In genomic region chr17:28506895-28507294, GRCm38 (mm10) we compare ENCODE assay signal across 14 mouse cellular contexts. TPM values are rescaled to one million over a fixed set of nuclear protein-coding genes. Genes with fewer than 3 reads are reported as not detected.
A peak's percentile ranks its signal among the peaks of the same experiment; 100 is the strongest.
DNase-seq lines count a peak whose midpoint lies in the region; ATAC-seq and TF ChIP-seq lines count a peak whose summit lies in the region.
"Had no signal": no experiment of that assay in that cellular context is flagged by ENCODE, and none has a peak within 500 bp of the region (broad histone marks: within the 10 kb centered on the region; RNA-seq: fewer than 3 reads in every experiment).

No protein-coding gene starts in this region.

- no peak for TF ChIP-seq POLR2A in thymus, adult 2 months (IDR thresholded peaks at IDR 0.05; ENCODE audit: control insufficient read depth, extremely low read depth, insufficient read depth, low read length, poor library complexity)

- DNase-seq in hindbrain, embryonic 10.5 days (ENCODE audit: low spot score) = no peak
- DNase-seq in thymus, adult 2 months = no peak
- DNase-seq in thymus, postnatal 25 days = no peak
- DNase-seq in limb, embryonic 11.5 days (ENCODE audit: low spot score) = no peak
- peak; percentile 64 for DNase-seq in testis, postnatal 14 days (ENCODE audit: low spot score)
- DNase-seq in layer of hippocampus, adult 11-12 months (ENCODE audit: low spot score) = no peak
- DNase-seq in cerebellum, postnatal 25 days = no peak
- DNase-seq: cerebellum, postnatal 10 days; kidney, adult 11 months; right cerebral cortex, postnatal 14 days had no signal

- H3K4me1 ChIP-seq in hindbrain, embryonic 10.5 days (replicated peaks) = peaks cover 42% of the 10 kb centered on the region
- H3K4me1 ChIP-seq in hindbrain, embryonic 12.5 days = peaks cover 19% of the 10 kb centered on the region
- peaks cover 66% of the 10 kb centered on the region for H3K4me1 ChIP-seq in thymus, adult 2 months (replicated peaks; ENCODE audit: control insufficient read depth, insufficient read depth, low read length)
- H3K4me1 ChIP-seq in limb, embryonic 11.5 days (ENCODE audit: control insufficient read depth, insufficient read depth, low read length) = peaks cover 21% of the 10 kb centered on the region

- H3K9me3 ChIP-seq in hindbrain, embryonic 10.5 days = no peaks in the 10 kb centered on the region
- no peaks in the 10 kb centered on the region for H3K9me3 ChIP-seq in hindbrain, embryonic 12.5 days (replicated peaks)
- no peaks in the 10 kb centered on the region for H3K9me3 ChIP-seq in limb, embryonic 11.5 days (ENCODE audit: control insufficient read depth, low read length)

- no peak overlapping the region for H3K9ac ChIP-seq in hindbrain, embryonic 12.5 days
- H3K9ac ChIP-seq in limb, embryonic 11.5 days (ENCODE audit: low read length) = peak overlapping the region; percentile 12; the same call in 1 of the 2 replicates

- H3K27ac ChIP-seq in hindbrain, embryonic 10.5 days = peak overlapping the region; percentile 69
- H3K27ac ChIP-seq in hindbrain, embryonic 12.5 days = no peak overlapping the region
- H3K27ac ChIP-seq in thymus, adult 2 months (ENCODE audit: control insufficient read depth, insufficient read depth, low read length) = peak overlapping the region; percentile 15; the same call in 1 of the 2 replicates
- H3K27ac ChIP-seq in limb, embryonic 11.5 days (replicated peaks; ENCODE audit: low read depth, low read length) = no peak overlapping the region

- no peak for TF ChIP-seq CTCF in thymus, adult 2 months (IDR thresholded peaks at IDR 0.05; ENCODE audit: borderline replicate concordance, control insufficient read depth, extremely low read depth, insufficient read depth, low read length, poor library complexity)

- no peak for ATAC-seq in hindbrain, embryonic 12.5 days (ENCODE audit: low FRiP score)
- ATAC-seq in limb, embryonic 11.5 days (ENCODE audit: insufficient number of reproducible peaks, low FRiP score, low TSS enrichment, low read depth) = no peak
- ATAC-seq: lung, postnatal 0 days had no signal

- H3K27me3 ChIP-seq in hindbrain, embryonic 10.5 days (ENCODE audit: insufficient read depth, poor library complexity, severe bottlenecking) = peaks cover 24% of the 10 kb centered on the region
- peaks cover 10% of the 10 kb centered on the region; the same call in 1 of the 2 replicates for H3K27me3 ChIP-seq in hindbrain, embryonic 12.5 days
- H3K27me3 ChIP-seq in thymus, adult 2 months (ENCODE audit: control insufficient read depth, insufficient read depth, low read length) = no peaks in the 10 kb centered on the region
- H3K27me3 ChIP-seq in limb, embryonic 11.5 days (ENCODE audit: control insufficient read depth, insufficient read depth, low read length) = no peaks in the 10 kb centered on the region

- no peaks in the 10 kb centered on the region for H3K36me3 ChIP-seq in hindbrain, embryonic 10.5 days
- H3K36me3 ChIP-seq in hindbrain, embryonic 12.5 days = no peaks in the 10 kb centered on the region
- H3K36me3 ChIP-seq in thymus, adult 2 months (ENCODE audit: control insufficient read depth, insufficient read depth, low read length) = no peaks in the 10 kb centered on the region
- no peaks in the 10 kb centered on the region for H3K36me3 ChIP-seq in limb, embryonic 11.5 days (ENCODE audit: control insufficient read depth, insufficient read depth, low read length)

- 18% methylated on average over 5 of the region's 5 CpGs for WGBS in hindbrain, embryonic 10.5 days
- 22% methylated on average over 5 of the region's 5 CpGs for WGBS in hindbrain, embryonic 12.5 days
- 79% methylated on average over 5 of the region's 5 CpGs for WGBS in thymus, adult 2 months
- WGBS in limb, embryonic 11.5 days = 22% methylated on average over 5 of the region's 5 CpGs

- no peak overlapping the region for H3K4me3 ChIP-seq in hindbrain, embryonic 10.5 days
- H3K4me3 ChIP-seq in hindbrain, embryonic 12.5 days = no peak overlapping the region
- no peak overlapping the region for H3K4me3 ChIP-seq in thymus, adult 2 months (ENCODE audit: control insufficient read depth, insufficient read depth, low read length)
- H3K4me3 ChIP-seq in limb, embryonic 11.5 days (ENCODE audit: low read depth, low read length) = no peak overlapping the region
- H3K4me3 ChIP-seq: myocyte had no signal

- no peak overlapping the region for H3K4me2 ChIP-seq in hindbrain, embryonic 12.5 days (replicated peaks)
- no peak overlapping the region; the same call in 1 of the 2 replicates for H3K4me2 ChIP-seq in limb, embryonic 11.5 days (ENCODE audit: low read depth, severe bottlenecking)

RNA-seq across cellular contexts. Expression of gene Fkbp5, which starts 10.4 kb away (rescaled TPM):
- 34.3 and 37.9 TPM in 2 replicates for polyA plus RNA-seq in hindbrain, embryonic 10.5 days (2016; fragmentation: Nextera tagmentation; extraction: Ambion mirVana)
- 28.3 and 32.6 TPM in 2 replicates for polyA plus RNA-seq in hindbrain, embryonic 12.5 days (2016; fragmentation: Nextera tagmentation; extraction: Ambion mirVana)
- 157 and 179 TPM in 2 replicates for polyA plus RNA-seq in thymus, adult 2 months (2012; rRNA removed)
- 11.6 and 12.2 TPM in 2 replicates for polyA plus RNA-seq in limb, embryonic 11.5 days (2014; fragmentation: Nextera tagmentation; extraction: Ambion mirVana)

RNA-seq across cellular contexts. Expression of gene Armc12, which starts 23.7 kb away (rescaled TPM):
- polyA plus RNA-seq in hindbrain, embryonic 10.5 days (2016; fragmentation: Nextera tagmentation; extraction: Ambion mirVana) = not detected in 2 replicates
- not detected in 2 replicates for polyA plus RNA-seq in hindbrain, embryonic 12.5 days (2016; fragmentation: Nextera tagmentation; extraction: Ambion mirVana)
- polyA plus RNA-seq in thymus, adult 2 months (2012; rRNA removed) = 0.33 and 0.58 TPM in 2 replicates
- not detected in 2 replicates for polyA plus RNA-seq in limb, embryonic 11.5 days (2014; fragmentation: Nextera tagmentation; extraction: Ambion mirVana)
- polyA plus RNA-seq: hindbrain, embryonic 11.5 days; lung, postnatal 0 days; myocyte had no signal

RNA-seq across cellular contexts. Expression of gene Clpsl2, which starts 42.3 kb away (rescaled TPM):
- not detected in 2 replicates for polyA plus RNA-seq in hindbrain, embryonic 10.5 days (2016; fragmentation: Nextera tagmentation; extraction: Ambion mirVana)
- not detected in 2 replicates for polyA plus RNA-seq in hindbrain, embryonic 12.5 days (2016; fragmentation: Nextera tagmentation; extraction: Ambion mirVana)
- polyA plus RNA-seq in thymus, adult 2 months (2012; rRNA removed) = not detected in 2 replicates
- polyA plus RNA-seq in limb, embryonic 11.5 days (2014; fragmentation: Nextera tagmentation; extraction: Ambion mirVana) = not detected in 2 replicates
- polyA plus RNA-seq: hindbrain, embryonic 11.5 days; lung, postnatal 0 days; myocyte had no signal

RNA-seq across cellular contexts. Expression of gene Clps, which starts 53.7 kb away (rescaled TPM):
- polyA plus RNA-seq in hindbrain, embryonic 10.5 days (2016; fragmentation: Nextera tagmentation; extraction: Ambion mirVana) = not detected in 2 replicates
- not detected in 2 replicates for polyA plus RNA-seq in hindbrain, embryonic 12.5 days (2016; fragmentation: Nextera tagmentation; extraction: Ambion mirVana)
- polyA plus RNA-seq in thymus, adult 2 months (2012; rRNA removed) = 1.3 and 5.4 TPM in 2 replicates
- not detected in 2 replicates for polyA plus RNA-seq in limb, embryonic 11.5 days (2014; fragmentation: Nextera tagmentation; extraction: Ambion mirVana)
- polyA plus RNA-seq: hindbrain, embryonic 11.5 days; myocyte had no signal

Comparison
In these comparisons a context has a peak if more than half of its experiments do, and no peak if none do; other contexts are left out.
1. H3K27ac ChIP-seq: peak in hindbrain, embryonic 10.5 days (single experiment) and thymus, adult 2 months (single experiment); none in hindbrain, embryonic 12.5 days (single experiment) and limb, embryonic 11.5 days (single experiment).